Mouse (Mus musculus): ENCODE measurements around the gene Cachd1.

- TF ChIP-seq CTCF (IDR thresholded peaks at IDR 0.05; ENCODE audit: low read depth, low read length) (peak; percentile 42), POLR2A (IDR thresholded peaks at IDR 0.05; ENCODE audit: insufficient read depth, low read length) (no peak)
These were observed 201.0 kb downstream of the Cachd1 start for GRCm38 (mm10) chr4:100977522-100977921.
